In the genomic region with DNA sequence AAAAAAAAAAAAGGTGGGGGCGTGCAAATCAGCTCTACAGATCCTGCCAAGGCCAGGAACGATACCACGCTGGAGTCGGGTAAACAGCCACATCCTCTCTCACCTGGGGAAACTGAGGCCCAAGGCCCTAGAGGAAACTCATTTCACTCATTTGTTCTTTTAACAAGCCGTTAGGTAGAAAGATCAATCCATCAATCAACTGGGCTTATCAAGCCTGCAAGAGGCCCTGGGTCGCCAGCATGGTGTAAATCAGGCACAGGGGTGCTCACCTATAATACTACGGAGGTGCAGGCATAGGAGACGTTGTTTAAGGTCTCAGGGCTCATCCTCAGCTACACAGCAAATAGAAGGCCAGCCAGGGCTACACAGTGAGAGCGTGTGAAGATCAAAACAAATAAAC, we compare ENCODE assay signal across 12 mouse cellular contexts. TPM values are rescaled to one million over a fixed set of nuclear protein-coding genes. Genes with fewer than 3 reads are reported as not detected.
DNase-seq lines count a peak whose midpoint lies in the region; ATAC-seq and TF ChIP-seq lines count a peak whose summit lies in the region.
"Had no signal": no experiment of that assay in that cellular context is flagged by ENCODE, and none has a peak within 500 bp of the region (broad histone marks: within the 10 kb centered on the region; RNA-seq: fewer than 3 reads in every experiment).

No protein-coding gene starts in this region.

- ATAC-seq in heart, embryonic 16.5 days (replicated peaks; ENCODE audit: extremely low read depth, insufficient read depth, low FRiP score), result no peak
- no peak for ATAC-seq in heart, embryonic 12.5 days (ENCODE audit: insufficient number of reproducible peaks, low FRiP score)
- ATAC-seq in liver, embryonic 11.5 days (replicated peaks; ENCODE audit: low FRiP score), result no peak

- no peaks in the 10 kb centered on the region for H3K27me3 ChIP-seq in cerebellum, adult 2 months (ENCODE audit: control insufficient read depth, insufficient read depth, low read length)
- H3K27me3 ChIP-seq in heart, embryonic 16.5 days (ENCODE audit: control insufficient read depth, insufficient read depth, low read length), result no peaks in the 10 kb centered on the region
- H3K27me3 ChIP-seq in heart, embryonic 12.5 days (replicated peaks), result no peaks in the 10 kb centered on the region
- no peaks in the 10 kb centered on the region for H3K27me3 ChIP-seq in liver, adult 2 months (ENCODE audit: control insufficient read depth, insufficient read depth, low read length)
- H3K27me3 ChIP-seq in liver, embryonic 11.5 days (replicated peaks; ENCODE audit: control insufficient read depth, insufficient read depth, low read length), result no peaks in the 10 kb centered on the region
- H3K27me3 ChIP-seq: embryonic facial prominence, embryonic 12.5 days; limb, embryonic 12.5 days had no signal

- no peak overlapping the region for H3K9ac ChIP-seq in heart, embryonic 16.5 days (ENCODE audit: low read length)
- H3K9ac ChIP-seq in heart, embryonic 12.5 days, result no peak overlapping the region
- no peak overlapping the region for H3K9ac ChIP-seq in liver, adult 2 months (ENCODE audit: low read depth, low read length)
- H3K9ac ChIP-seq in liver, embryonic 11.5 days (ENCODE audit: low read depth, low read length), result no peak overlapping the region
- H3K9ac ChIP-seq: embryonic facial prominence, embryonic 12.5 days; limb, embryonic 12.5 days had no signal

- H3K27ac ChIP-seq in cerebellum, adult 2 months (ENCODE audit: insufficient read depth, low read length), result peak overlapping the region; percentile 78
- H3K27ac ChIP-seq in heart, embryonic 16.5 days (ENCODE audit: low read length), result peak overlapping the region; percentile 83
- no peak overlapping the region for H3K27ac ChIP-seq in heart, embryonic 12.5 days (ENCODE audit: poor library complexity, severe bottlenecking)
- H3K27ac ChIP-seq in liver, adult 2 months (replicated peaks; ENCODE audit: insufficient read depth, low read depth, low read length), result 0 out of 2 replicates have a peak overlapping the region, but pooled peaks have one; percentile 57
- peak overlapping the region; percentile 3; the same call in 1 of the 2 replicates for H3K27ac ChIP-seq in liver, embryonic 11.5 days (ENCODE audit: low read depth, low read length)
- H3K27ac ChIP-seq: midbrain, embryonic 10.5 days had no signal

- no peak overlapping the region for H3K4me2 ChIP-seq in heart, embryonic 16.5 days (ENCODE audit: low read depth, low read length)
- no peak overlapping the region for H3K4me2 ChIP-seq in heart, embryonic 12.5 days
- H3K4me2 ChIP-seq in liver, embryonic 11.5 days, result peak overlapping the region; percentile 28; the same call in 1 of the 2 replicates
- H3K4me2 ChIP-seq: embryonic facial prominence, embryonic 12.5 days; limb, embryonic 12.5 days had no signal

- TF ChIP-seq POLR2A in cerebellum, adult 2 months (IDR thresholded peaks at IDR 0.05; ENCODE audit: borderline replicate concordance, insufficient read depth, low read length), result no peak
- TF ChIP-seq POLR2A in liver, adult 2 months (IDR thresholded peaks at IDR 0.05; ENCODE audit: extremely low read depth, insufficient read depth, low read length), result no peak

- peaks cover under 1% of the 10 kb centered on the region; the same call in 1 of the 2 replicates for H3K79me2 ChIP-seq in liver, adult 2 months (ENCODE audit: control insufficient read depth, insufficient read depth, low read length)

- H3K9me3 ChIP-seq in heart, embryonic 16.5 days (replicated peaks; ENCODE audit: control insufficient read depth, low read length), result no peaks in the 10 kb centered on the region
- no peaks in the 10 kb centered on the region for H3K9me3 ChIP-seq in heart, embryonic 12.5 days (replicated peaks)
- H3K9me3 ChIP-seq in liver, embryonic 11.5 days (ENCODE audit: control insufficient read depth, low read length), result peaks cover 5% of the 10 kb centered on the region; the same call in 1 of the 2 replicates
- H3K9me3 ChIP-seq: embryonic facial prominence, embryonic 12.5 days; heart, embryonic 10.5 days; midbrain, embryonic 10.5 days had no signal

- DNase-seq in cerebellum, adult 2 months, result no peak
- DNase-seq in cerebellum, adult 11-12 months, result no peak
- no peak for DNase-seq in liver, adult 2 months (ENCODE audit: extremely low read depth, low read depth, low spot score)
- no peak for DNase-seq in liver
- DNase-seq in liver, embryonic 11.5 days (ENCODE audit: low spot score), result no peak
- no peak for DNase-seq in adrenal gland, adult 18-20 months (ENCODE audit: low spot score in 2 of 2)

- H3K4me3 ChIP-seq in cerebellum, adult 2 months (replicated peaks; ENCODE audit: insufficient read depth, low read depth, low read length), result no peak overlapping the region
- H3K4me3 ChIP-seq in heart, embryonic 16.5 days (ENCODE audit: low read length), result no peak overlapping the region
- H3K4me3 ChIP-seq in heart, embryonic 12.5 days, result no peak overlapping the region
- H3K4me3 ChIP-seq in liver, adult 2 months (ENCODE audit: insufficient read depth, low read depth, low read length), result no peak overlapping the region
- H3K4me3 ChIP-seq in liver, embryonic 11.5 days (ENCODE audit: low read depth, low read length), result no peak overlapping the region
- H3K4me3 ChIP-seq: embryonic facial prominence, embryonic 12.5 days; heart, embryonic 10.5 days; limb, embryonic 12.5 days; midbrain, embryonic 10.5 days had no signal

- H3K4me1 ChIP-seq in cerebellum, adult 2 months (ENCODE audit: control insufficient read depth, insufficient read depth, low read length), result peaks cover 49% of the 10 kb centered on the region
- peaks cover 22% of the 10 kb centered on the region for H3K4me1 ChIP-seq in heart, embryonic 16.5 days (ENCODE audit: control insufficient read depth, insufficient read depth, low read length)
- H3K4me1 ChIP-seq in heart, embryonic 12.5 days (replicated peaks), result peaks cover 19% of the 10 kb centered on the region; the same call in 1 of the 2 replicates
- H3K4me1 ChIP-seq in liver, adult 2 months (ENCODE audit: control insufficient read depth, insufficient read depth, low read length), result peaks cover 6% of the 10 kb centered on the region
- peaks cover 27% of the 10 kb centered on the region for H3K4me1 ChIP-seq in liver, embryonic 11.5 days (replicated peaks; ENCODE audit: control insufficient read depth, insufficient read depth, low read length)

- TF ChIP-seq CTCF in cerebellum, adult 2 months (IDR thresholded peaks at IDR 0.05; ENCODE audit: borderline replicate concordance, insufficient read depth, low read depth, low read length), result no peak
- no peak for TF ChIP-seq CTCF in liver, adult 2 months (IDR thresholded peaks at IDR 0.05; ENCODE audit: low read depth, low read length)

- H3K36me3 ChIP-seq in heart, embryonic 16.5 days (ENCODE audit: control insufficient read depth, insufficient read depth), result no peaks in the 10 kb centered on the region
- H3K36me3 ChIP-seq in heart, embryonic 12.5 days, result 0 out of 2 replicates have a peak, but pooled peaks cover 6% of the 10 kb centered on the region
- no peaks in the 10 kb centered on the region for H3K36me3 ChIP-seq in liver, adult 2 months (ENCODE audit: control insufficient read depth, insufficient read depth, low read length)
- H3K36me3 ChIP-seq in liver, embryonic 11.5 days (ENCODE audit: control insufficient read depth, insufficient read depth, low read length), result peaks cover 4% of the 10 kb centered on the region; the same call in 1 of the 2 replicates

- WGBS in cerebellum, adult 2 months, result 19% methylated on average over 9 of the region's 9 CpGs
- 69% methylated on average over 9 of the region's 9 CpGs for WGBS in heart, embryonic 16.5 days
- WGBS in heart, embryonic 12.5 days, result 81% methylated on average over 9 of the region's 9 CpGs
- WGBS in liver, adult 2 months, result 58% methylated on average over 9 of the region's 9 CpGs
- WGBS in liver, embryonic 11.5 days, result 62% methylated on average over 9 of the region's 9 CpGs

RNA-seq across cellular contexts. Expression of a gene that starts 7.8 kb away (rescaled TPM):
- 212 and 243 TPM in 2 replicates for polyA plus RNA-seq in cerebellum, adult 2 months (2012; rRNA removed)
- polyA plus RNA-seq in heart, embryonic 16.5 days (2015; fragmentation: Nextera tagmentation; extraction: Ambion mirVana), result 12.6 and 13.8 TPM in 2 replicates
- polyA plus RNA-seq in heart, embryonic 12.5 days (2016; fragmentation: Nextera tagmentation; extraction: Ambion mirVana), result 18.4 and 19.4 TPM in 2 replicates
- total RNA-seq in liver, adult 2 months (2014; rRNA removed), result 6.3 and 8.3 TPM in 2 replicates
- 16.4 and 17.7 TPM in 2 replicates for polyA plus RNA-seq in liver, adult 2 months (2012; rRNA removed)
- 15.5 and 16.6 TPM in 2 replicates for polyA plus RNA-seq in liver, embryonic 11.5 days (2014; fragmentation: Nextera tagmentation; extraction: Ambion mirVana)
- total RNA-seq in adrenal gland, adult 18-20 months (2021), result 10 to 100 TPM; 26.7 to 36.4 TPM

RNA-seq across cellular contexts. Expression of a gene that starts 49.7 kb away (rescaled TPM):
- polyA plus RNA-seq in cerebellum, adult 2 months (2012; rRNA removed), result 325 and 326 TPM in 2 replicates
- polyA plus RNA-seq in heart, embryonic 16.5 days (2015; fragmentation: Nextera tagmentation; extraction: Ambion mirVana), result 327 and 339 TPM in 2 replicates
- 342 and 343 TPM in 2 replicates for polyA plus RNA-seq in heart, embryonic 12.5 days (2016; fragmentation: Nextera tagmentation; extraction: Ambion mirVana)
- 93.9 and 99.0 TPM in 2 replicates for total RNA-seq in liver, adult 2 months (2014; rRNA removed)
- polyA plus RNA-seq in liver, adult 2 months (2012; rRNA removed), result 61.0 and 61.9 TPM in 2 replicates
- polyA plus RNA-seq in liver, embryonic 11.5 days (2014; fragmentation: Nextera tagmentation; extraction: Ambion mirVana), result 392 and 418 TPM in 2 replicates
- total RNA-seq in adrenal gland, adult 18-20 months (2021), result 100 to 1,000 TPM; 148 to 156 TPM

Comparison
In these comparisons a context has a peak if more than half of its experiments do, and no peak if none do; other contexts are left out.
1. RNA of a gene that starts 7.8 kb away (polyA plus RNA-seq): 212 to 243 TPM in cerebellum, adult 2 months; 18.4 to 19.4 TPM in heart, embryonic 12.5 days, 16.4 to 17.7 TPM in liver, adult 2 months, 15.5 to 16.6 TPM in liver, embryonic 11.5 days and 12.6 to 13.8 TPM in heart, embryonic 16.5 days; every median in the first group is over 10 times any median in the second.